Mouse (Mus musculus) liver, embryonic 14.5 days (tissue): ENCODE measurements at regions not wholly inside any gene's neighbourhood (a gene's known extent, or its start where the extent isn't known, plus 50 kb on each side); places are given as distances from the start of the nearest gene placed in this dataset.

Experiments used
- CTCF ChIP-seq: IDR thresholded peaks from 2 replicates; pipeline ENCODE4 v1.5.1; 2016; ENCODE audit warnings: antibody characterized with exemption, low read depth, control low read depth
- EP300 ChIP-seq: IDR thresholded peaks from 2 replicates; pipeline ENCODE4 v1.6.1; 2016; ENCODE audit warnings: antibody characterized with exemption, low read depth

GRCm38 (mm10) chr10:83895741-83896150 is 173.1 kb downstream of the 1500009L16Rik start:
- TF ChIP-seq CTCF (no peak), EP300 (no peak)
